Mouse (Mus musculus) forebrain, embryonic 13.5 days (tissue): ENCODE data around the gene Gm9774. TPM values are rescaled to one million over a fixed set of nuclear protein-coding genes. Genes with fewer than 3 reads are reported as not detected.

Experiments
- ATAC-seq: fragments of 200-750 bp; cut with Nextera tagmentation; 2 replicates; pipeline ENCODE4 v1.8.0; 2017
- H3K27ac ChIP-seq: fragments of 300-500 bp; sonication (generic); 2 replicates; pipeline ENCODE4 v1.5.1; 2015; ENCODE audit warnings: inconsistent platforms, mild to moderate bottlenecking, moderate library complexity
- H3K27me3 ChIP-seq: fragments of 300-500 bp; sonication (generic); 2 replicates; pipeline ENCODE4 v1.6.1; 2015; ENCODE audit warnings: mild to moderate bottlenecking, inconsistent platforms
- H3K36me3 ChIP-seq: fragments of 300-500 bp; sonication (generic); 2 replicates; pipeline ENCODE4 v1.6.1; 2015; ENCODE audit warnings: mild to moderate bottlenecking, inconsistent platforms; ENCODE audit not compliant: poor library complexity, severe bottlenecking
- H3K4me1 ChIP-seq: fragments of 300-500 bp; sonication (generic); 2 replicates; pipeline ENCODE4 v1.6.1; 2015; ENCODE audit warnings: inconsistent platforms
- H3K4me2 ChIP-seq: fragments of 300-500 bp; sonication (generic); 2 replicates; pipeline ENCODE4 v1.6.1; 2015; ENCODE audit warnings: inconsistent platforms, mild to moderate bottlenecking, moderate library complexity
- H3K4me3 ChIP-seq: fragments of 300-500 bp; sonication (generic); 2 replicates; pipeline ENCODE4 v1.5.1; 2015; ENCODE audit warnings: mild to moderate bottlenecking, inconsistent platforms
- H3K9ac ChIP-seq: fragments of 300-500 bp; sonication (generic); 2 replicates; pipeline ENCODE4 v1.6.1; 2015; ENCODE audit warnings: mild to moderate bottlenecking, inconsistent platforms
- H3K9me3 ChIP-seq: fragments of 300-500 bp; sonication (generic); replicated peaks from 2 replicates; pipeline ENCODE4 v1.6.1; 2016; ENCODE audit warnings: inconsistent platforms
- WGBS: fragments of 180-500 bp; shearing (Covaris S2); methylation state at CpG from one replicate; pipeline ENCODE4 v1.1.7; 2015; 5-methylcytosine and 5-hydroxymethylcytosine counted together
- polyA plus RNA-seq: library from polyadenylated mRNA; unstranded; fragments of >200 nt; fragmentation: Nextera tagmentation; extraction: Ambion mirVana; gene quantifications from 2 replicates; pipeline ENCODE4 v1.2.1, GENCODE M21; 2015

The Gm9774 gene
- polyA plus RNA-seq = 10.3 and 12.2 TPM in 2 replicates

DNA sequence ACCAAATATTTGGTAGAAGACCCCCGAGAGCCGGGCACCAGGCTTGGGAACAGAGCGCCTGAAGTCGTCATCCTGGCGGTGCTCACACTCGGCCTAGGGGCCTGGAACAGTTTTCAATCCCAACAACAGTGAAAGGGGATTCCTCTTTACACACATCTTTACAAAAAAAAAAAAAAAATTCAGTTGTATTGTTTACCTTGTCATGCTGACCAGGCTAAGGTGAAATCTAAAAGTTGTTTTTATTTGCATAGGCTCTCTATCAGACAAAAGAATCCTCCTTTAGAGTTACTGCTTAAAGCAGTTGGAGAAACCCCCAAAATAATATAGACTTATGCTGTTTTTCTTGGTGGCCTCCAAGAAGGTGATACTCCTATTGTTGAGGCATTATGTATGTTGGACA is at the start of gene Gm9774:
TSS of gene Gm9774 (minus strand) at position 101 of the 400 bp plus-strand sequence.
- ATAC-seq = no peak
- Histone ChIP-seq H3K4me3 (no peak within 1 kb of the TSS), H3K4me2 (no peak within 1 kb of the TSS), H3K27me3 (no peaks in the 10 kb centered on the region), H3K36me3 (no peaks in the 10 kb centered on the region), H3K27ac (no peak within 1 kb of the TSS), H3K4me1 (no peaks in the 10 kb centered on the region), H3K9me3 (no peaks in the 10 kb centered on the region), H3K9ac (no peak within 1 kb of the TSS)
- 91% methylated on average over 6 of the region's 6 CpGs for WGBS

- no peak overlapping the region for H3K27ac ChIP-seq
- H3K4me2 ChIP-seq = no peak overlapping the region
- WGBS = 88% methylated on average over 2 of the region's 2 CpGs
- no peaks in the 10 kb centered on the region for H3K36me3 ChIP-seq
- no peaks in the 10 kb centered on the region for H3K27me3 ChIP-seq
- no peak overlapping the region for H3K9ac ChIP-seq
- H3K9me3 ChIP-seq = no peaks in the 10 kb centered on the region
- no peak for ATAC-seq
- no peaks in the 10 kb centered on the region for H3K4me1 ChIP-seq
- H3K4me3 ChIP-seq = no peak overlapping the region
Observed at GRCm38 (mm10) chr3:92470111-92470510, 40.9 kb upstream of the Gm9774 start.

GRCm38 (mm10) chr3:92467424-92467823 is 38.2 kb upstream of the Gm9774 start:
- H3K4me1 ChIP-seq = no peaks in the 10 kb centered on the region
- H3K9ac ChIP-seq = no peak overlapping the region
- no peak overlapping the region for H3K27ac ChIP-seq
- H3K36me3 ChIP-seq = no peaks in the 10 kb centered on the region
- no peaks in the 10 kb centered on the region for H3K27me3 ChIP-seq
- H3K4me2 ChIP-seq = no peak overlapping the region
- H3K4me3 ChIP-seq = no peak overlapping the region
- no peaks in the 10 kb centered on the region for H3K9me3 ChIP-seq
- ATAC-seq = no peak

DNA sequence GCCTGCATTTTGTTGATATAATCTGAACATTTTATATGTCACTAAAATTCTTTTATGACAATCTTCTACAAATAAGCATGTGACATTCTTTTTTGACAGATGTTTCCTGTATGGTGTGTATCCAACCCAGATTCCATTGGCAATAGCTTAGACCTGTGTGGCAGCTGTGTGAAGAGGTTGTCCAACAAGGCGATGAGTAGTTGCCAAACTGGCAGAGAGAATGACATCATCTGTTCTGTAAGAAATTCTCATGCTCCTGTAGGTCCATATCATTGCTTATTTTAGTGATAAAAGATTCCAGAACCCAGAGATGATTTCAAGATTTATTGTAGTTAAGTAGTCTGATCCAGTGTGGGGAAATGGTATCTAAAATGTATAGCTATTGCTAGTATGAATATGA is 37.4 kb upstream of the Gm9774 start:
- Histone ChIP-seq H3K4me3 (no peak overlapping the region), H3K36me3 (no peaks in the 10 kb centered on the region), H3K27ac (no peak overlapping the region), H3K4me2 (no peak overlapping the region), H3K4me1 (no peaks in the 10 kb centered on the region), H3K9me3 (no peaks in the 10 kb centered on the region), H3K9ac (no peak overlapping the region), H3K27me3 (no peaks in the 10 kb centered on the region)
- ATAC-seq = no peak
- WGBS = 88% methylated on average over 1 of the region's 1 CpGs

GRCm38 (mm10) chr3:92458620-92459019 is 29.4 kb upstream of the Gm9774 start, which contains the start of gene Sprr3:
Sprr3 (minus strand) TSS chr3:92458720.
- Histone ChIP-seq H3K4me2 (no peak within 1 kb of the TSS), H3K4me3 (no peak within 1 kb of the TSS), H3K4me1 (no peaks in the 10 kb centered on the region), H3K9ac (no peak within 1 kb of the TSS), H3K36me3 (no peaks in the 10 kb centered on the region), H3K27ac (no peak within 1 kb of the TSS), H3K27me3 (no peaks in the 10 kb centered on the region), H3K9me3 (no peaks in the 10 kb centered on the region)
- no peak for ATAC-seq
- 73% methylated on average over 2 of the region's 2 CpGs for WGBS

- Histone ChIP-seq H3K9ac (no peak overlapping the region), H3K4me1 (no peaks in the 10 kb centered on the region), H3K4me2 (no peak overlapping the region), H3K36me3 (no peaks in the 10 kb centered on the region), H3K27ac (no peak overlapping the region), H3K27me3 (no peaks in the 10 kb centered on the region), H3K4me3 (no peak overlapping the region), H3K9me3 (no peaks in the 10 kb centered on the region)
- ATAC-seq = no peak
- WGBS = 90% methylated on average over 5 of the region's 5 CpGs
Observed at GRCm38 (mm10) chr3:92455151-92455550, 25.9 kb upstream of the Gm9774 start.

DNA sequence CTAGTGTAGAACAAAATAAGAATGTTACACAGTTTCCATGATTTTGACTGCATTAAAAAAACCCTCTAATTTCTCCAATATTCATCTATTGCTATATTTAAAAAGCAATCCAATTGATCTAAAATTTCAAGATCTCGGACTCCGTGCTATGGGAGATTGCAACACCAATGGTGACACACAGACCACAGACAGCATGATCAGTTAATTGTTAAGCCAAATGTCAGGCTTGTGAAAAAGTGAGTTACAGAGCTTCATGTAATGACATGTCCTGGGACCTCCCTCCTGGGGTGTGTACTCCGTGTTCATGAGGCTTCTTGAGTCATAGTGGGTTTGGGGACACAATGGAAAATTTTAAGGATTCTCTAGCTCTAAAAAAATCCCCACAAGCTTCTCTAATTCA is 11.0 kb upstream of the Gm9774 start:
- 90% methylated on average over 3 of the region's 3 CpGs for WGBS
- H3K9me3 ChIP-seq = no peaks in the 10 kb centered on the region
- no peak overlapping the region for H3K4me2 ChIP-seq
- H3K36me3 ChIP-seq = no peaks in the 10 kb centered on the region
- H3K27me3 ChIP-seq = no peaks in the 10 kb centered on the region
- H3K27ac ChIP-seq = no peak overlapping the region
- no peak overlapping the region for H3K9ac ChIP-seq
- no peak for ATAC-seq
- no peak overlapping the region for H3K4me3 ChIP-seq
- no peaks in the 10 kb centered on the region for H3K4me1 ChIP-seq

DNA sequence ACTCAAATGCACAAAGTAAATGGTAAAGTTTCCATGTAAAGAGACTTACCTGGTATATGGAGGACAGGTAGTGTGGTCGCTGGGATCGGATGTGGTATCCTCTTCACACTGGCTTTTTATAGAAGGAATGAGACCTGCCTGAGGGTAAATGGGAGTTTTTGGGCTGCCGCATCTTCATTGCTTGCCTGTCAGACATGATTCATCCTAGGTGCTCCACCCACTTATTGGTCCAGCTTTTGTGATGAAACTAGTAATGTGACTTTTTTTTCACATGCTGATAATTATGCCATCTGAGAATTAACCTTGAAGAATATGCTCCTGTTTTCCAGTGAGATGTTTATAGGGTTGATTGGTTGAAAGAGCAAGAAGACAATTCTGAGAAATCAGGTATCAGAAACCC is 9.5 kb upstream of the Gm9774 start, which contains the start of gene Sprr1b:
TSS of gene Sprr1b (minus strand) at position 101 of the 400 bp plus-strand sequence.
- Histone ChIP-seq H3K27ac (no peak within 1 kb of the TSS), H3K4me2 (no peak within 1 kb of the TSS), H3K36me3 (no peaks in the 10 kb centered on the region), H3K9ac (no peak within 1 kb of the TSS), H3K4me3 (no peak within 1 kb of the TSS), H3K9me3 (no peaks in the 10 kb centered on the region), H3K4me1 (no peaks in the 10 kb centered on the region), H3K27me3 (no peaks in the 10 kb centered on the region)
- 96% methylated on average over 3 of the region's 3 CpGs for WGBS
- no peak for ATAC-seq

DNA sequence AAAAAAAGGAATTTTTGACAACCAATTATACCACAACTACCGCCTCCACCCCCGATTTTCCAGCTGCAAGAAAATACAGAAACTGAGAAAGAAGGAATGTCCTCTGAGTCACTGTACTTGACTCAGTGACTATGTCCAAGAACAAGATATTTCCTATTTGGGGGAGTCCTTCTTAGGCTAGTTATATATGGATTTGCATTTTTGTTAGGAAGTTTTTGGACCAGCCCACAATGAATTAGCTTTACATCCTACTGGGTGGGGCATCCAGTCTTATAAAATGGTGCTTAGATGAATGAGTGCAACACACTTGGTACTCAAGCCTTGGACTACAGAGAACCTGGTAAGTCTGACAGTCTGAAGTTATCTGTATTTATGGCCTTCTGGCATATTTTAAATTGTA is 3.1 kb upstream of the Gm9774 start, which contains the start of gene Sprr2k:
TSS of gene Sprr2k (plus strand) at position 301 of the 400 bp plus-strand sequence.
- H3K27ac ChIP-seq = no peak within 1 kb of the TSS
- no peak for ATAC-seq
- WGBS = 90% methylated on average over 2 of the region's 2 CpGs
- H3K27me3 ChIP-seq = no peaks in the 10 kb centered on the region
- no peak within 1 kb of the TSS for H3K9ac ChIP-seq
- no peaks in the 10 kb centered on the region for H3K9me3 ChIP-seq
- H3K4me2 ChIP-seq = no peak within 1 kb of the TSS
- H3K36me3 ChIP-seq = no peaks in the 10 kb centered on the region
- H3K4me1 ChIP-seq = no peaks in the 10 kb centered on the region
- no peak within 1 kb of the TSS for H3K4me3 ChIP-seq

DNA sequence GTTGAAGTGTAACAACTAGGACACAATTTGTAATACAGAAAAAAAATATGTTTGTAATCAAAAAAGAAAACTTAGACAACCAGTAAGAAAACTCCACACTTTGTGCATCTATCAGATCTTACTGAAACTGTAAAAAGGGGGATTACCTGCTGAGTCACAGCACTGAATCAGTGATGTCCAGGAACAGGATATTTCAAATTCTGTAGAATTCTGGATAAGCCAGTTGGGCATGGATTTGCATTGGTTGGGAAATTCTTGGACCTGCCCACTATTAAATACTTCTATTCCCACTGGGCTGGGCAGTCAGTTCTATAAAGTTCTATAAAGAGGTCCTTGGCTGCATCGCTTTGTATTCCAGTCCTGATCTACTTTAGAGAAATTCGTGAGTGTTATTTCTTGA is 11.4 kb downstream of the Gm9774 start, which contains the start of gene Sprr2j-ps:
TSS of gene Sprr2j-ps (plus strand) at position 301 of the 400 bp plus-strand sequence.
- Histone ChIP-seq H3K27ac (no peak within 1 kb of the TSS), H3K4me1 (no peaks in the 10 kb centered on the region), H3K4me3 (no peak within 1 kb of the TSS), H3K9me3 (no peaks in the 10 kb centered on the region), H3K36me3 (no peaks in the 10 kb centered on the region), H3K9ac (no peak within 1 kb of the TSS), H3K4me2 (no peak within 1 kb of the TSS), H3K27me3 (no peaks in the 10 kb centered on the region)
- 88% methylated on average over 2 of the region's 2 CpGs for WGBS
- ATAC-seq = no peak

DNA sequence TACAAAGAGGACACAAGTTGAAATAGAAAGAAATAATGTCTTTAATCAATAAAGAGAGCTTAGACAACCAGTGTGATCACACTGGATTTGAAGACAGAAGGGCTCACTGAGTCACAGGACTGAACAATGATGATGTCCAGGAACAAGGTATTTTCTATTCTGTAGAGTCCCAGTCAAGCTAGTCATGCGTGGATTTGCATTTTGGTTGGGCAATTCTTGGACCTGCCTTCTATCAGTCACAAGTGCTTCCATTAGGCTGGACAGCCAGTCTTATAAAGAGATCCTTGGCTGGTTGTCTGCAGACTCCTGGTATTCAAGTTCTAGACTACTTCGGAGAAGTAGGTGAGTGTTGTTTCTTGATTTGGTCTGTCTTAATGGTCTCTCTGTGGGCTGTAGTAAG is 21.5 kb downstream of the Gm9774 start, which contains the start of gene Sprr2i:
TSS of gene Sprr2i (plus strand) at position 301 of the 400 bp plus-strand sequence.
- ATAC-seq = no peak
- H3K9ac ChIP-seq = no peak within 1 kb of the TSS
- no peaks in the 10 kb centered on the region for H3K9me3 ChIP-seq
- no peak within 1 kb of the TSS for H3K4me2 ChIP-seq
- H3K27ac ChIP-seq = no peak within 1 kb of the TSS
- H3K4me1 ChIP-seq = no peaks in the 10 kb centered on the region
- H3K4me3 ChIP-seq = no peak within 1 kb of the TSS
- H3K36me3 ChIP-seq = no peaks in the 10 kb centered on the region
- 86% methylated on average over 2 of the region's 2 CpGs for WGBS
- H3K27me3 ChIP-seq = no peaks in the 10 kb centered on the region

- Histone ChIP-seq H3K27ac (no peak overlapping the region), H3K4me2 (no peak overlapping the region), H3K27me3 (no peaks in the 10 kb centered on the region), H3K9me3 (no peaks in the 10 kb centered on the region), H3K4me3 (no peak overlapping the region), H3K4me1 (no peaks in the 10 kb centered on the region), H3K36me3 (no peaks in the 10 kb centered on the region), H3K9ac (no peak overlapping the region)
- 55% methylated on average over 1 of the region's 1 CpGs for WGBS
- ATAC-seq = no peak
Observed at GRCm38 (mm10) chr3:92394301-92394700, 34.9 kb downstream of the Gm9774 start.

GRCm38 (mm10) chr3:92385385-92385784 is 43.8 kb downstream of the Gm9774 start, which contains the start of gene Sprr2h:
Sprr2h (plus strand) TSS chr3:92385685.
- Histone ChIP-seq H3K27me3 (no peaks in the 10 kb centered on the region), H3K9me3 (no peaks in the 10 kb centered on the region), H3K36me3 (no peaks in the 10 kb centered on the region), H3K4me3 (no peak within 1 kb of the TSS), H3K27ac (no peak within 1 kb of the TSS), H3K9ac (no peak within 1 kb of the TSS), H3K4me2 (no peak within 1 kb of the TSS), H3K4me1 (no peaks in the 10 kb centered on the region)
- ATAC-seq = no peak
- WGBS = 82% methylated on average over 1 of the region's 1 CpGs
